Mouse (Mus musculus) gastrocnemius, adult 2 months (tissue): ENCODE measurements around the gene Arhgef25. TPM values are rescaled to one million over a fixed set of nuclear protein-coding genes. Genes with fewer than 3 reads are reported as not detected.
A peak's percentile ranks its signal among the peaks of the same experiment; 100 is the strongest.

Source experiments
- DNase-seq: peaks from one replicate; pipeline ENCODE4 v3.0.0; 2022
- H3K27ac ChIP-seq: fragments of 200-600 bp; 2 replicates; pipeline ENCODE4 v1.8.1; 2022; ENCODE audit warnings: mild to moderate bottlenecking
- H3K4me3 ChIP-seq: fragments of 200-600 bp; 2 replicates; pipeline ENCODE4 v1.8.1; 2022; ENCODE audit warnings: mild to moderate bottlenecking, moderate library complexity
- CTCF ChIP-seq: fragments of 200-600 bp; IDR thresholded peaks from 2 replicates; pipeline ENCODE4 v1.8.1; 2022; ENCODE audit warnings: antibody characterized with exemption, mild to moderate bottlenecking, moderate library complexity
- intact Hi-C: fragments of 180-260 bp; cut with DNase I; formaldehyde crosslinking; loops from one replicate; pipeline ENCODE4 v1.15.1; 2025
- long read RNA-seq, 2 experiments: library from polyadenylated mRNA; stranded (forward); transcript quantifications; one replicate each; pipeline ENCODE4 v2.0.0; 2021
- total RNA-seq, 2 experiments: library from RNA; stranded (reverse); gene quantifications; 2 replicates each; pipeline ENCODE4 v1.2.3; 2021

Gene Arhgef25
- 1 to 10 TPM; 8.5 to 8.8 TPM for total RNA-seq
- long read RNA-seq, experiment 1, partial matches to known transcripts, result 0 of 3 reads
- long read RNA-seq, experiment 1, other reads (novel, unspliced or antisense), result 1 of 3 reads
- long read RNA-seq, experiment 2, partial matches to known transcripts, result 0 of 2 reads
- long read RNA-seq, experiment 2, other reads (novel, unspliced or antisense), result 1 of 2 reads

DNA sequence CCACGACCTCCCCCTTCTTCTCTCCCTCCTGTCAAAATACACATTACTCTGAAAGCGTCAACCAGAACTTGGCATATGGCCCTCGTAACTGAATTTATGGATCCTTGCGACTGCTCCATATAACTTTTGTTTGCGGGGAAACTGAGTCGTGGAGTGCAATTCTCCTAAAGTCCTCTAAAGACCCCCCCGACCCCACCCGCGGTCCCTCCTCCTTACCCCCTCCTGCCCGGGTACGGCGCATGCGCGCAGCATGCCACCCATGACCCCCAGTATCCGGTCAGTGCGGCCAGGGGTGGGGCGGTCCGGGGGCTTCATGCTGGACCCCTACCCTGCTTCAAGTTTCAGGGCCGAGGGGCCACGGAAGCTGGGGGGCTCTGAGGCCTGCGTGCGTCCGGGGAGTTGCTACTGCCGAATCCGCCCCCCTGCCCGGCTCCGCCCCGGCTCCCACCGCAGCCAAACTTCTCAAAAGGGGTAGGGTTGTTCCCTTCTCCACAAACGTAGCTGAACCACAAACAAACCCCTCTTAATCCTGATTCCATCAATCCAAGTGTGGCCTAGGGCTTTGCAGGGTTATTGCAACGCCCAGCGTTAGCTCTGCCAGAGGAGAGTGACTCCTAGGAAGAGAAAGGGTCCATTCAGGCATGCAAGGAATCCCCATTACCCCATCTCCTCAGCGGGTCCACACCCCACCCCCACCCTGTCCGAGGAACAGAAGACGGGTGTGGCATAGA lies at the start of gene Arhgef25:
Gene Arhgef25, minus strand, starts transcription at position 433 of the 731 bp plus-strand sequence.
- peak; percentile 82 for DNase-seq
- Histone ChIP-seq H3K4me3 (peak within 1 kb of the TSS; percentile 86), H3K27ac (peak within 1 kb of the TSS; percentile 90)
- no peak for TF ChIP-seq CTCF
- intact Hi-C loops, result no loop called here

DNA sequence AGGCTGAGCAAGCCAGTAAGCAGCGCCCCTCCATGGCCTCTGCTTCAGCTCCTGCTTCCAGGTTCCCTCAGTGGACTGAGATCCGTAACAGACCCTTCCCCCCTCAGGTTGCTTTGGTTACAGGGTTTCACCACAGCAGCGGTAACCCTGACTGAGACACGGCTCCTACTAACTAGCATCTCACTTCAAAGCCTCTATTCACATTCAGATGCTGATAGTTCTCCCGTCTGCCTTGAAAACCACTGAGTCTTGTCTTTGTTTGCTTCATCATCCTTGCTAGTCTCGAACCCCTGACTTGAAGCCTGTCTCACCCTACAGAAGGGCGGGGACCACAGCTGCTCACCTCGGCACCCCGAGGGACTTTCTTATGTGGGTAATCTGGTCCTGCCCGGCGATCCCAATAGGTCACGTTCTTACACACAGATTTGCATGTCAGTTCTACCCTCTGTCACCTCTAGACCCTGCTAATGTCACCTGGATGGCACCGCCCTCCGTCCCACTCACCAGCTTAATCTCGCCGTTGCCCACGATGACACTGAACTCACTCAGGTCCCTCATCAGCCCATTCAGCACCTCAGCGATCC lies 48.5 kb upstream of the Arhgef25 start:
- Histone ChIP-seq H3K4me3 (no peak overlapping the region), H3K27ac (no peak overlapping the region)
- DNase-seq, result no peak
- intact Hi-C loops, result no loop called here
- TF ChIP-seq CTCF, result no peak

DNA sequence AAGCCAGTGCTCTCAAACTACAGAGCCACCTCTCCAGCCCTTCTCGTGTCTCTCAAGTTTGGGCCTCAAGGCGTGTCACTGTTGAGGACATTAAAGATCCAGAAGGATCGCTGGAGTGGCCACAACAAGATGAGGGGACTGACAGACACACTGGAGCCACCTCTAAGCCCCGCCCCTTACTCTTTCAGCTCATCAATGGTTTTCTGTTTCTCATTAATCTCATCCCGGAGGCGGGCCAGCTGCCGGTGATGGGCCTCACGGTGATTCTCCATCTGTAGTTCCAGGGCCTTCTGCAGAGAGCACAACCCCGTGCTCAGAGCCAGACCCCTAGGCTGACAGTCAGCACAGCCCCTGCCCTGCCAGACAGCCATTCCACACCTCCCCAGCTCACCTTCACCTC lies 46.7 kb upstream of the Arhgef25 start:
- no peak overlapping the region for H3K27ac ChIP-seq
- TF ChIP-seq CTCF, result no peak
- no peak for DNase-seq
- no peak overlapping the region for H3K4me3 ChIP-seq
- intact Hi-C loops, result no loop called here

DNA sequence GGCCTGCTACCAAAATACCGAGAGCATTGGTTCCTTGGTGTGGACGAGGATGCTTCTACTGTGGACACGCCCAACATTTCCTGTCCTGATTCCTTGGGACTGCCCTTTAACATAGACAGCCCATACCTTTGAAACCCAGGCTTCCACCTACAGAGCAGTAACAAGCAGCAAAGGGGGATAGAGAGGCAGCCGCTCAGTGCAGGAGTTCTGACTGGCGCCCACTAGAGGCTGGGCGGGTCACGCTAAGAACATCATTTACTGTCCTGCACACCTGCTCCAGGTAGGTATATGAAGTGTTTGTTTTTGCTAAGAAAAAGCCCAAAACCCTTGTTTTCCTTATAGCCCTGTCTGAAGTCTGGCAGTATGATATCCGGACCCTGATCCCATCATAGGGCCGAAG lies 43.3 kb upstream of the Arhgef25 start:
- intact Hi-C loops, result no loop called here
- Histone ChIP-seq H3K4me3 (no peak overlapping the region), H3K27ac (no peak overlapping the region)
- peak; percentile 10; the same call in 1 of the 2 replicates for TF ChIP-seq CTCF
- DNase-seq, result no peak

DNA sequence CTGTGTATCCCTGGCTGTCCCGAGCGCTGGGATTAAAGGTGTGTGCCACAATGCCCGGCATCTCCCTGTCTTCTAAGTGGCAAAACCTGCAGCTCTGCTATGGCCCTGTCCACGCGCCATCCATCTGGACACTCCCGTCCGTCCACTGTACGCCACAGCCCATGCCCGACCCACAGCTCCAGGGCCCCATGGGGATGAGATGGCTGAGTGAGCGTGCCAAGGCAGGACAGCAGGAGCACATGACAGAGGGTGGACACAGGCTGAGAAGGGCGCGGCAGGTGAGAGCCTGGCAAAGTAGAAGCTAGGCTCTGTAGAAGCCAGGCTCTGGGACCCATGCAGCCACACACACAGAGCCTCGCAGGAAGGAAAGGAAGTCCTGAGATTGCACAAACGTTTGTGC lies 41.9 kb upstream of the Arhgef25 start:
- no peak overlapping the region for H3K27ac ChIP-seq
- TF ChIP-seq CTCF, result no peak
- DNase-seq, result no peak
- intact Hi-C loops, result no loop called here
- no peak overlapping the region for H3K4me3 ChIP-seq

DNA sequence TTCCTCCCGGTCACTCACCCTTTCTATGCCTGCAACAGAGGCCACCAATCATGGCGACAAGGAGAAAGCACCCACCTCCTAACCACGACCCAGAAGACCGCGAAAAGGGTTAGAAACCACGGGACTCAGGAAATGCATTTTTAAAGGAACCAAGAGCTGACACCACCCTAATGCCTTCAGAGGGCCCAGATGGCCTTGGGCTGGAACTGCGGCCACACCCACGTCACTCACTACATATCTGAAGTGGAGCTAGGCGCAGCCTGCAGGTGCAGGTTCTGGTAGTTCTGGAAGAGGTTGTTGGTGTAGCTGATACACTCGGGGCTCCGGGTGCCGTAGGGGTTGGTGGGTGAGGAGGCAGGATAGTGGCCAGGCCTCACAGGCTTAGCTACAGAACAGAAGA lies 40.8 kb upstream of the Arhgef25 start:
- DNase-seq, result no peak
- no peak overlapping the region for H3K27ac ChIP-seq
- TF ChIP-seq CTCF, result no peak
- intact Hi-C loops, result no loop called here
- H3K4me3 ChIP-seq, result no peak overlapping the region

DNA sequence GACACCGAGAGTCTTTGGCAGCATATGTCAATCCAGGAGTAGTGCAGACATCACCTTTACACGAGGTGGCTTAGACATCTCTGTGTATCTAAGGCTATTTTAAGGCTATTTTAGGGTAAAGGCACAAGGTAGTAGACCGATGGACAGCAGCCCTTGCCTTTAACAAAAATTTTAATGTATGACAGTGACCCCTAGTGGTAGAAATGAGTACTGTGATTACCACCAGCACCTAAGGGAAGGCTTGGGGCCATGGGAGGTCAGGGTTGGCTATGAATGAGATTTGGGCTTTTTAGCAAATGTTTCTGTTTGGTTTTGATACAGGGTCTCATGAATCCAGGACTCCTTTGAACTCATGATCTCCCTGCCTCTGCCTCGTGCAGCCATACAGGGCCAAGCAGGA lies 39.0 kb upstream of the Arhgef25 start:
- DNase-seq, result no peak
- TF ChIP-seq CTCF, result peak; percentile 87
- H3K4me3 ChIP-seq, result no peak overlapping the region
- H3K27ac ChIP-seq, result no peak overlapping the region
- intact Hi-C loops, result loop anchor here (1.0 kb wide), 1 partner anchor 52 kb away; no protein-coding TSS in a partner anchor

DNA sequence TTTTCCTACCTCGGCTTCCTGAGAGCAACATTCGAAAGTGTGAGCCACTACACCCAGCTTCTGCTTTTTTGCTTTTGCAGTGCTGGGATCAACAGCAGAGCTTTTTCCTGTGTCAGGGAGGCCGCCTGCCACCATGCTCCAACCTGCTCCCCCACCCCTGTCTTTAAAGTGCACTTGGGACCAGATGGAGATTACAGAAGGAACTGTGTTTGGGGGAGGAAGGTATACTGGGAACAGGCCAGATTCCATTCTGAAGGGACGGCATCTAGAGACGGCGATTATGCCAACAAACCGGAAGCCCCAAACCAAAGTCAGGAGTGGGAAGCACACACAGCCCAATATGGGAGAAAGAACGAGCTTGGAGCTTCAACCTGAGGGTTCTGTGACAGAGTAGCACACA lies 37.3 kb upstream of the Arhgef25 start:
- Histone ChIP-seq H3K27ac (no peak overlapping the region), H3K4me3 (no peak overlapping the region)
- no peak for TF ChIP-seq CTCF
- intact Hi-C loops, result no loop called here
- no peak for DNase-seq

DNA sequence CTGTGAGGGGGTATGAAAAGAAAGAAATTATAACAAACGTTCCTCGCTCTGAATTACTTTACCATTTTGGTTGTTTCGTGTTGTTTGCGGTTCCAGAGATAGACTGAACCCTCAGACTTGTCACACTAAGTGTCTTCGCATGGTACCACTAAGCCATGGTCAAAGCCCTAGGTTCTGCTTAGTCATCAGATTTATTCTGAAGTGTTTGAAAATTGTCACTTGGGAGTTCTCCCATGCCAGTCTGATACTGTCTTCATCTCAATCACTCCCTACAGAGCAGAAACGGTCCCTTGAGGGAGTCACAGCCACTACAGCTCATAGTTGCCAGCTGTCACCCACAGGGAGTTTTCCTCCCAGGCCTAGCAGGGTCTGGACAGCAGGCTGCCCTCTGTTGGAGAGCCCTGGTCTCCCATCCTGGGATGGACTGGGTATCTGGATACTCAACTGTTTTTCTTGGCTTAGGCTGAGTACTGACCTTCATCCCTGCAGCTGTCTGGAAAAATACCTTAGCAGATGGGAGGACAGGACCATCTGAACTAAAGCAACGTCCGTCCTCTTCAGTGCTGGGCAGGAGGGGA lies 36.5 kb upstream of the Arhgef25 start:
- DNase-seq, result no peak
- Histone ChIP-seq H3K27ac (no peak overlapping the region), H3K4me3 (no peak overlapping the region)
- TF ChIP-seq CTCF, result peak; percentile 46
- intact Hi-C loops, result no loop called here

DNA sequence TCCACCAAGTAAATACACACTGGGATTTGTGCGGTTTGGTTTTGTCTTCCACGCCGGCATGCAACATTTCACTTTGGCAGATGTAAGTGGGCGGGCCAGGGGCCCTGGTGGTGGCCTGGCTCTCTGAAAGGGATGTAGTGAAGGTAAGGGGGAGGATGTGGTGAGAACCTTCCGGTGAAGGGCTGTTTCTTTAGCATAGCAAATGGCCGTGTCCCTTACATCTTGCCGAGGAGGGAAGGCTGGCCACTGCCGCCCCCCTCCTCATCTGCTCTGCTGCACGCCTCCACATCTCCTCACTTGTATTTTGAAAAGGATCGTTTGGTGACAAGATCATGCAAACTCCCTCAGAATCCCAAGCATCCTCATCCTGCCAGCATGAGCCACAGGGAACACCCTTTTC lies 35.8 kb upstream of the Arhgef25 start:
- H3K4me3 ChIP-seq, result no peak overlapping the region
- intact Hi-C loops, result no loop called here
- H3K27ac ChIP-seq, result no peak overlapping the region
- no peak for DNase-seq
- no peak for TF ChIP-seq CTCF

DNA sequence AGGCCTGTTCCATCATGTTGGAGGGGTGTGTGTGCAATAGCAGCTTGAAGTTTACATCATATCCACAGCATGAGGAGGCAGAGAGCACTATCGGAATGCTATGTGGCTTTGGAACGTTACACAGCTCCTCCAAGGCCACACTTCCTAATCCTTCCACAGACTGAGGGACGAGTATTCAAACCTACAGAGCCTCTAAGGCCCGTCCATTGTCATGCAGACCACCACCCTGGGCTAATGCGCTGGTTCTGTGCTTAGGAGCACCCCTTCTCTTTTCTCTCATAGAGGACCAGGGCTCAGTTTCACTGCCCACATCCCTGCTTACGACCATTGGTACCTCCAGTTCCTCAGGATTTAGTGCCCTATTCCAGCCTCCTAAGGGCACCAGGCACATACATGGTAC lies 35.3 kb upstream of the Arhgef25 start:
- H3K4me3 ChIP-seq, result no peak overlapping the region
- intact Hi-C loops, result no loop called here
- TF ChIP-seq CTCF, result no peak
- no peak for DNase-seq
- H3K27ac ChIP-seq, result no peak overlapping the region

DNA sequence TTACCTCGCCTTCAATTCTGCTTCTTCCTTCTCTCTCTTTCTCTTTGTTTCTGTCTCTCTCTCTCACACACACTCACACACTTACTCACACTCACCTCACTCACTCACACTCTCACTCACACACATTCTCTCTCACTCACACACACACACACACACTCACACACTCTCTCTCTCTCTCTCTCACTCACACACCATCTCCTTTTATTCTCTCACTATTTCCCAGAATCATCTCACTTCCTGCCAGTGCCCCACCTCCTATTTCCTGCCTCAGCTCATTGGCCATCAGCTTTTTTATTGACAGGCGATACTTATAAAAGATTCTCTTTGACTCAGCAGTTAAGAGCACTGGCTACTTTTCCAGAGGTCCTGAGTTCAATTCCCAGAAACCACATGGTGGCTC lies 28.5 kb upstream of the Arhgef25 start:
- Histone ChIP-seq H3K4me3 (no peak overlapping the region), H3K27ac (no peak overlapping the region)
- DNase-seq, result no peak
- no peak for TF ChIP-seq CTCF
- intact Hi-C loops, result no loop called here

DNA sequence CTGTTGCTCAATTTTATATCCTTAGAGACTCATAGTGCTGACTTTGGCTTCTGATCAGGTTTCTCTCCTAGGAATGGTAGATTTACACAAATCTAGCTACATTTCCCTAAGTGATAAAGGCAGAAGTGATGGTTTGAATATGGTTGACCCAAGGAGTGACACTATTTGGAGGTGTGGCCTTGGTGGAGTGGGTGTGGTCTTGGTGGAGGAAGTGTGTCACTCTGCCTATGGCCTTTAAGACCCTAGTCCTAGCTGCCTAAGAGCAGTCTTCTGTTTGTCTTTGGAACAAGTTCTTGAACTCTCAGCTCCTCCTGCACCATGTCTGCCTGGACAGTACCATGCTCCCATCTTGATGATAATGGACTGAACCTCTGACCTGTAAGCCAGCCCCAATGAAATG lies 27.3 kb upstream of the Arhgef25 start:
- no peak for DNase-seq
- TF ChIP-seq CTCF, result no peak
- intact Hi-C loops, result no loop called here

DNA sequence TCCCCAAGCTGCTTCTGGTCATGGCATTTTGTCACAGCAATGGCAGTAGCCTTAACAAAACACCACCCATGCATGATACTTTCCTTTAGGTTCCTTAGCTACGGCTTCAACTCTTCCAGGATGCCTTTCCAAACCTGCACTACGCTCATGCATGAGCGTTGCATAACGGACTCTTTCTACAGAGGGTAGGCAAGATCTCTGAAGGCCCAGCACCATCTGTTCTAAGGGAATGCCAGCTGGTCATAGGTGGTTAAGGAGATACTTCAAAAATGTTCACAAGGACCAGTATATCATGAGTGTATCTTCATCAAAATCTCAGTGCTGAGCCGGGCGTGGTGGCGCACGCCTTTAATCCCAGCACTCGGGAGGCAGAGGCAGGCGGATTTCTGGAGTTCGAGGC lies 26.6 kb upstream of the Arhgef25 start:
- no peak for TF ChIP-seq CTCF
- Histone ChIP-seq H3K27ac (no peak overlapping the region), H3K4me3 (no peak overlapping the region)
- DNase-seq, result no peak
- intact Hi-C loops, result no loop called here

More for the DNA sequence above, 27.3 kb upstream of the Arhgef25 start:
- Histone ChIP-seq H3K4me3 (no peak overlapping the region), H3K27ac (no peak overlapping the region)
